Mouse (Mus musculus) olfactory bulb, adult 2 months (tissue): ENCODE data around the gene Xpo1.

Source experiments
- CTCF ChIP-seq: fragments of 200-500 bp; IDR thresholded peaks from 2 replicates; pipeline ENCODE4 v1.5.1; 2012; ENCODE audit warnings: low read depth, mild to moderate bottlenecking, low read length, moderate library complexity; ENCODE audit not compliant: insufficient read depth
- POLR2A ChIP-seq: fragments of 200-500 bp; IDR thresholded peaks from 2 replicates; pipeline ENCODE4 v1.6.1; 2012; ENCODE audit warnings: mild to moderate bottlenecking, low read depth, low read length, moderate library complexity; ENCODE audit not compliant: insufficient read depth

DNA sequence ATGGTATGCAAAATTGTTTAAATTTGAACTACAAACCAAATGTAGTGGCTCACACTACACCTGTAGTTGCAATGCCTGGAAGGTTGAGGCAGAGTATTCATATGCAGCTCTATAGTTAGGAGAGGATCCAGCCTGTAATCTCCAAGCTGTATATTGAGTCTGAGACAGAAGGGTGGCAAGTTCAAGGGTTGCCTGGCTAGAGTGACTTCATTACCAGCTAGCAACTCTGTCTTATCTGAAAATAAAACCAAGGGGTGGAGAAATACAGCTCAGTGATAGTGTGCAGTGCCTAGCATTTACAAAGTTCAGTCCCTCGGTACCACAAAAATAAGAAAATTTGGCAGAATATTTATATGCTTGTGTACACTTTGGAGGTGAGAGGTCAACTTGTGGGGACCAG is 4.3 kb downstream of the Xpo1 start:
- TF ChIP-seq CTCF (no peak), POLR2A (no peak)
